Mouse (Mus musculus) MEL (cell line): ENCODE measurements around the gene Mrpl45. TPM values are rescaled to one million over a fixed set of nuclear protein-coding genes. Genes with fewer than 3 reads are reported as not detected.
"Not testable (repeated sequence)": the region's sequence is repeated elsewhere in the genome, so short reads cannot be mapped to it uniquely, and the experiment has no call there.

ENCODE experiments used
- DNase-seq: peaks from one replicate; pipeline ENCODE4 v3.0.0; 2011; ENCODE audit warnings: low read depth, low spot score
- H3K27ac ChIP-seq: 2 replicates; pipeline ENCODE4 v1.5.1; 2012; ENCODE audit warnings: low read depth, mild to moderate bottlenecking, control low read depth, low read length, moderate library complexity; ENCODE audit not compliant: control insufficient read depth
- H3K27me3 ChIP-seq, 2 experiments: fragments of 150-350 bp in 1 of 2; sonication (generic) in 1 of 2; 2 replicates each; pipeline ENCODE4 v1.6.1; 2012; ENCODE audit warnings: low read length in 2 of 2, mild to moderate bottlenecking in 2 of 2, improper control_type of control experiment in 1 of 2, moderate library complexity in 1 of 2; ENCODE audit not compliant: insufficient read depth in 2 of 2, control insufficient read depth in 1 of 2
- H3K36me3 ChIP-seq, 2 experiments: 2 replicates each; pipeline ENCODE4 v1.6.1; 2012 to 2014; ENCODE audit warnings: low read length in 2 of 2, improper control_type of control experiment in 1 of 2, inconsistent platforms in 1 of 2, mild to moderate bottlenecking in 1 of 2; ENCODE audit not compliant: insufficient read depth in 2 of 2, control insufficient read depth in 1 of 2
- H3K4me1 ChIP-seq, 2 experiments: fragments of 150-350 bp in 1 of 2; sonication (generic) in 1 of 2; 2 replicates each; pipeline ENCODE4 v1.6.1; 2012; ENCODE audit warnings: low read length in 2 of 2, improper control_type of control experiment in 1 of 2, mild to moderate bottlenecking in 1 of 2; ENCODE audit not compliant: insufficient read depth in 2 of 2, control insufficient read depth in 1 of 2
- H3K4me3 ChIP-seq, 2 experiments: fragments of 150-350 bp in 1 of 2; sonication (generic) in 1 of 2; 2 replicates each; pipeline ENCODE4 v1.5.1; 2012; ENCODE audit warnings: low read depth in 2 of 2, low read length in 2 of 2, mild to moderate bottlenecking in 2 of 2, moderate library complexity in 2 of 2, control low read depth in 1 of 2, improper control_type of control experiment in 1 of 2; ENCODE audit not compliant: control insufficient read depth in 1 of 2, insufficient read depth in 1 of 2
- H3K79me2 ChIP-seq: 2 replicates; pipeline ENCODE4 v1.6.1; 2012; ENCODE audit warnings: mild to moderate bottlenecking, low read length, moderate library complexity; ENCODE audit not compliant: control insufficient read depth, poor library complexity, insufficient read depth
- H3K9ac ChIP-seq: 2 replicates; pipeline ENCODE4 v1.6.1; 2012; ENCODE audit warnings: low read depth, mild to moderate bottlenecking, control low read depth, low read length, moderate library complexity; ENCODE audit not compliant: control insufficient read depth, poor library complexity, severe bottlenecking
- H3K9me3 ChIP-seq: fragments of 150-350 bp; sonication (generic); replicated peaks from 2 replicates; pipeline ENCODE4 v1.6.1; 2012; ENCODE audit warnings: mild to moderate bottlenecking, low read length, improper control_type of control experiment, moderate library complexity; ENCODE audit not compliant: insufficient read depth
- CHD2 ChIP-seq: IDR thresholded peaks from 2 replicates; pipeline ENCODE4 v1.6.1; 2011; ENCODE audit warnings: low read length, improper control_type of control experiment
- CTCF ChIP-seq, 3 experiments: IDR thresholded peaks in 2 of 3; conservative IDR thresholded peaks in 1 of 3; 2 replicates each; pipeline ENCODE4 v1.5.1; 2011 to 2012; ENCODE audit warnings: low read length in 3 of 3, low read depth in 2 of 3, mild to moderate bottlenecking in 2 of 3, improper control_type of control experiment in 1 of 3, inconsistent platforms in 1 of 3, mixed read lengths in 1 of 3, moderate library complexity in 1 of 3; ENCODE audit not compliant: control insufficient read depth in 1 of 3, insufficient read depth in 1 of 3, poor library complexity in 1 of 3, severe bottlenecking in 1 of 3
- EP300 ChIP-seq, 2 experiments: IDR thresholded peaks; 2 replicates each; pipeline ENCODE4 v1.6.1; 2011; ENCODE audit warnings: improper control_type of control experiment in 2 of 2, low read length in 2 of 2, low read depth in 1 of 2, mild to moderate bottlenecking in 1 of 2
- GABPA ChIP-seq: IDR thresholded peaks from 2 replicates; pipeline ENCODE4 v1.6.1; 2012; ENCODE audit warnings: low read depth, mild to moderate bottlenecking, inconsistent platforms, low read length, improper control_type of control experiment, moderate library complexity
- MAZ ChIP-seq: IDR thresholded peaks from 2 replicates; pipeline ENCODE4 v1.6.1; 2012; ENCODE audit warnings: low read depth, mild to moderate bottlenecking, inconsistent platforms, low read length, improper control_type of control experiment
- MEF2A ChIP-seq: IDR thresholded peaks from 2 replicates; pipeline ENCODE4 v1.6.1; 2014; ENCODE audit warnings: low read depth, mild to moderate bottlenecking, inconsistent platforms, low read length, improper control_type of control experiment; ENCODE audit not compliant: poor library complexity, insufficient replicate concordance, severe bottlenecking; ENCODE audit errors: extremely low read depth
- MXI1 ChIP-seq: IDR thresholded peaks from 2 replicates; pipeline ENCODE4 v1.6.1; 2011; ENCODE audit warnings: mild to moderate bottlenecking, low read depth, low read length, improper control_type of control experiment
- MYC ChIP-seq: IDR thresholded peaks from 2 replicates; pipeline ENCODE4 v1.6.1; 2011; ENCODE audit warnings: low read depth, mild to moderate bottlenecking, low read length, improper control_type of control experiment, moderate library complexity
- NRF1 ChIP-seq: IDR thresholded peaks from 2 replicates; pipeline ENCODE4 v1.6.1; 2014; ENCODE audit warnings: low read depth, mild to moderate bottlenecking, inconsistent platforms, low read length, improper control_type of control experiment, moderate library complexity; ENCODE audit not compliant: poor library complexity, insufficient read depth, severe bottlenecking
- POLR2A ChIP-seq, 2 experiments: IDR thresholded peaks; 2 replicates each; pipeline ENCODE4 v1.6.1; 2011 to 2012; ENCODE audit warnings: low read length in 2 of 2, mild to moderate bottlenecking in 2 of 2, control low read depth in 1 of 2, improper control_type of control experiment in 1 of 2, low read depth in 1 of 2, moderate library complexity in 1 of 2; ENCODE audit not compliant: control insufficient read depth in 1 of 2, insufficient read depth in 1 of 2, poor library complexity in 1 of 2
- SIN3A ChIP-seq: IDR thresholded peaks from 2 replicates; pipeline ENCODE4 v1.6.1; 2012; ENCODE audit warnings: low read length, improper control_type of control experiment, inconsistent platforms
- SMC3 ChIP-seq: IDR thresholded peaks from 2 replicates; pipeline ENCODE4 v1.6.1; 2011; ENCODE audit warnings: low read depth, low read length, improper control_type of control experiment
- TBP ChIP-seq: IDR thresholded peaks from 2 replicates; pipeline ENCODE4 v1.8.0; 2011; ENCODE audit warnings: low read depth, low read length, improper control_type of control experiment
- ZC3H11A ChIP-seq: IDR thresholded peaks from 2 replicates; pipeline ENCODE4 v1.6.1; 2012; ENCODE audit warnings: low read depth, mild to moderate bottlenecking, inconsistent platforms, low read length, improper control_type of control experiment
- polyA plus RNA-seq, 2 experiments: library from polyadenylated mRNA; stranded (reverse) in 1 of 2; unstranded in 1 of 2; fragments of >175 nt in 1 of 2; fragments of >200 nt in 1 of 2; gene quantifications; 2 replicates each; pipeline versions ENCODE4 v1.2.1 to v1.2.4; 2012; ENCODE audit warnings: low replicate concordance in 2 of 2, low read depth in 1 of 2; ENCODE audit not compliant: insufficient read length in 2 of 2, insufficient read depth in 1 of 2, missing spikeins in 1 of 2
- total RNA-seq: library from RNA; depleted of rRNA; stranded (reverse); fragments of 300-350 nt; gene quantifications from 2 replicates; pipeline ENCODE4 v1.2.3, GENCODE M21; 2012

Gene Mrpl45
- total and polyA plus RNA-seq, 3 experiments, result 65.0 to 72.7 TPM; not detected in 1

DNA sequence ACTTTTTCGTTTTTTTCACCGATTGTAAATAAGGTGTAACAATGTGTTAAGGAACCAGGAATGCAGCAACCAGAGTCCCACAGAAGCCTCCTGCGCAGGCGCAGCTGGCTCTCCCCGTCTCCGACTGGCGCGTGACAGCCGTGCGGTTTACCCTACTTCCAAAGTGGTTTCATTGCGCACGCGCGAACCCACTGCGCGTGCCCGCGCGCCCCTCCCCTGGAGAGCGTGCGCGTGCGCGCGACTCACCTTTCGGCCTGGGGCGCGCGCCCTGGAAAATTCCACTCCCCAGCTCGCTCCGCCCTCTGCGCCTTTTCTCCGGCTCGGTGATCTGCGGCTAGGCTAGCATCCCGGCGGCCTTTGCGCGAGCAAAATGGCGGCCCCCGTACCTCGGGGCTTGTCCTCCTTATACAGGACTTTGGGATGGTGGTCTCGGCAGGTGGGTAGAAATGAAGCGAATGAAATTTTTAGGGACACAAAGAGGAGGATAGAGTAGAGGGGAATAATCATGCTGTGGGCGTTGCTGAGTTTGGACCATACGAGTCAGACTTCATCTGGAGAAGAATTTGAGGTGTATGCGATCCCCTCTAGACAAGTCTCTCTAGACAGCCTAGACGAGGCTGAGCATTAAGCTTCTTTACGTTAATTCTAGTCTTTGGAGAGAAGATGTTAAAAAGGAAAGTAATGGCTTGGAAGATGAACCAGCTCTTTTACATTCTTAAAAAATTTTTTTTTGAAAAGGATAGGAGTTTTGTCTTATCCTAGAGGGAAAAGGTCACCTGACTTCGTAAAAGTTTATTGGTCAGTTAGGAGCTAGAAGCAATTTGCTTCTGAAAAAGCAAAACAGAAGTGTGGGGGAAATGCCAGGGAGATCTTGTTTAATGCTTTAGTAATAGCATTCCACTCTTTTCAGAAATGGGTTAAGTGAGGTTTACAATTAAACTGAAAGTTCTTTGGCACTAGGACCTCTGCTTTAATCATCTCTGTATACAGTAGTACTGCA lies at the start of gene Mrpl45 (continued):
- TF ChIP-seq NRF1, result peak; percentile 98
- peak; percentile 74; the same call in 1 of the 2 replicates for TF ChIP-seq MXI1
- peak; percentile 91; the same call in 1 of the 2 replicates for TF ChIP-seq MAZ
- TF ChIP-seq GABPA, result no peak
- TF ChIP-seq TBP, result peak; percentile 87

DNA sequence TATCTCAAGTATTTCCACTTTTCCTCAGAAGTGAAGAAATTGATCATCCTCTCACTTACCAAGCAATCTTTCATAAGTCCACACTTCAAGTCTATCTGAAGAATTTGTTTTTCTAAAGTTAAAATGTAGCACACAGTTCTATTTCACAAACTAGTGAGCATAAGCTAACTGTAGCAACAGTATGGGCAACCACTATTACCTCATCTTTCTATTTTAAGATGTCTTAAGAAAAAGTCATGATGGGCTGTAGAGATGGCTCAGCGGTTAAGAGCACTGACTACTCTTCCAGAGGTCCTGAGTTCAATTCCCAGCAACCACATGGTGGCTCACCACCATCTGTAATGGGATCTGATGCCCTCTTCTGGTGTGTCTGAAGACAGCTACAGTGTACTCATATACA lies 49.0 kb upstream of the Mrpl45 start:
- peaks cover 0 to 28% of the 10 kb centered on the region in 2 experiments; a peak in 2 of 4 replicates for H3K36me3 ChIP-seq
- not testable (repeated sequence) for H3K9me3 ChIP-seq, DNase-seq

DNA sequence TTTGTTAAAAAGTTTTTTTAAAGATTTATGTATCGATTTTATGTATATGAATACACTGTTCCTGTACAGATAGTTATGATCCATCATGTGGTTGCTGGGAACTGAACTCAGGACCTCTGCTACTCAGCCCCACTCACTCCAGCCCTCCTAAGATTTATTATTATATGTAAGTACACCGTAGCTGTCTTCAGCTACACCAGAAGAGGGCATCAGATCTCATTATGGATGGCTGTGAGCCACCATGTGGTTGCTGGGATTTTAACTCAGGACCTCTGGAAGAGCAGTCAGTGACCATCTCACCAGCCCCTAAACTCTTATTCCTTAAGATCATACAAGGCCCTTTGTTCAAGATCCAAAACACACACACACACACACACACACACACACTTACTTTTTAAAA lies 45.5 kb upstream of the Mrpl45 start:
- not testable (repeated sequence) for H3K27ac ChIP-seq, DNase-seq, H3K4me3 ChIP-seq, H3K4me1 ChIP-seq, H3K9me3 ChIP-seq, H3K27me3 ChIP-seq, H3K9ac ChIP-seq
- Histone ChIP-seq H3K36me3 (peaks cover 0 to 23% of the 10 kb centered on the region in 2 experiments; a peak in 3 of 4 replicates), H3K79me2 (peaks cover 36% of the 10 kb centered on the region)
- TF ChIP-seq CTCF (IDR thresholded peaks at IDR 0.05 in 2 of 3, conservative IDR thresholded peaks at IDR 0.05 in 1 of 3; ENCODE audit: control insufficient read depth in 1 of 3, insufficient read depth in 1 of 3, low read depth in 2 of 3, low read length in 3 of 3, poor library complexity in 1 of 3, severe bottlenecking in 1 of 3), result peak; percentile 11 to 53 (median 23); a peak in 4 of 6 replicates
- TF ChIP-seq SMC3, result peak; percentile 41
- TF ChIP-seq MYC, result peak; percentile 56; the same call in 1 of the 2 replicates
- TF ChIP-seq, all 39 proteins: peak for 3; not testable (repeated sequence) for 36

More for the DNA sequence above, 49.0 kb upstream of the Mrpl45 start:
- H3K4me3 ChIP-seq, H3K4me1 ChIP-seq, H3K27ac ChIP-seq, H3K27me3 ChIP-seq, H3K9ac ChIP-seq: not testable (repeated sequence)
- H3K79me2 ChIP-seq, result peaks cover 15% of the 10 kb centered on the region

DNA sequence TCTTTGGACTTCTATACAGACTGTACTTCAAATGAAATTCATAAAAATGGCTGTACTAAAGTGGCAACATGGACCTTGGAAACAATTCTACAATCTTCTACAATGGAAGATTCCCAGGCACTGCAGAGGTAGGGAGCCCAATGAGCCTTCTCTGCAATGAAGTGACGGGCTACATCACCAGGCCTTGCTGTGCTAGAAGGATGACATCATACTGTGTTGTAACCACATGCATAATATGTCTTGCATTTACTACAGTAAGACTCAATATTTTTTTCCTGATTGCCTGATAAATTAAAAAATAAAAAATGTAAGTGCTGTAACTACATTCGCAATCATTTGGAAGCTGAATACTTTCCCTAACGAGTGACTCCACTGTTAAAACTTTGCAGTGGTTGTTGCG lies 42.7 kb upstream of the Mrpl45 start:
- Histone ChIP-seq H3K9me3 (no peaks in the 10 kb centered on the region), H3K27me3 (no peaks in the 10 kb centered on the region), H3K4me3 (no peak overlapping the region)
- no peak for TF ChIP-seq MYC
- no peak for TF ChIP-seq ZC3H11A
- no peak for TF ChIP-seq MEF2A
- no peak for TF ChIP-seq GABPA
- TF ChIP-seq NRF1, result no peak
- no peak for TF ChIP-seq EP300 (IDR thresholded peaks at IDR 0.05; ENCODE audit: low read depth in 1 of 2, low read length in 2 of 2)
- TF ChIP-seq CHD2, result no peak
- no peak for TF ChIP-seq POLR2A (IDR thresholded peaks at IDR 0.05; ENCODE audit: control insufficient read depth in 1 of 2, insufficient read depth in 1 of 2, low read depth in 1 of 2, low read length in 2 of 2, poor library complexity in 1 of 2)
- TF ChIP-seq SIN3A, result no peak
- TF ChIP-seq, all 39 proteins: peak for 0
- Histone ChIP-seq H3K4me1 (peaks cover 2 to 15% of the 10 kb centered on the region in 2 experiments; a peak in 3 of 4 replicates), H3K27ac (no peak overlapping the region), H3K79me2 (peaks cover 51% of the 10 kb centered on the region), H3K9ac (no peak overlapping the region), H3K36me3 (peaks cover 10 to 13% of the 10 kb centered on the region in 2 experiments)
- DNase-seq, result no peak
